Mouse (Mus musculus) cortical plate, adult 2 months (tissue): ENCODE data around the gene Tgif2.

ENCODE experiments used
- CTCF ChIP-seq: fragments of 200-500 bp; IDR thresholded peaks from 2 replicates; pipeline ENCODE4 v1.5.1; 2011; ENCODE audit warnings: mild to moderate bottlenecking, control low read depth, low read length; ENCODE audit not compliant: insufficient read depth; ENCODE audit errors: extremely low read depth
- POLR2A ChIP-seq: fragments of 200-500 bp; IDR thresholded peaks from 2 replicates; pipeline ENCODE4 v1.6.1; 2011; ENCODE audit warnings: mild to moderate bottlenecking, low read length, control low read depth; ENCODE audit not compliant: insufficient read depth; ENCODE audit errors: extremely low read depth

- TF ChIP-seq CTCF (peak; percentile 82), POLR2A (no peak)
Measured at GRCm38 (mm10) chr2:156809579-156809978, 30.2 kb upstream of the Tgif2 start.
